24 mouse cellular contexts compared by ENCODE assay signal in genomic region chr13:99008013-99008412, GRCm38 (mm10). TPM values are rescaled to one million over a fixed set of nuclear protein-coding genes. Genes with fewer than 3 reads are reported as not detected.
"Had no signal": no experiment of that assay in that cellular context is flagged by ENCODE, and none has a peak within 500 bp of the region (broad histone marks: within the 10 kb centered on the region; RNA-seq: fewer than 3 reads in every experiment).

No protein-coding gene starts in this region.

- ATAC-seq: midbrain, embryonic 13.5 days; midbrain, embryonic 15.5 days had no signal

- H3K27me3 ChIP-seq: midbrain, embryonic 13.5 days; midbrain, embryonic 15.5 days; neural tube, embryonic 12.5 days; stomach, embryonic 15.5 days had no signal

- H3K9me3 ChIP-seq: midbrain, embryonic 15.5 days; stomach, embryonic 15.5 days had no signal

- H3K27ac ChIP-seq: macrophage; midbrain, embryonic 13.5 days; midbrain, embryonic 15.5 days; neural tube, embryonic 12.5 days; stomach, embryonic 15.5 days; stomach, postnatal 0 days had no signal

- H3K4me3 ChIP-seq: megakaryocyte, embryonic 14.5 days; midbrain, embryonic 13.5 days; midbrain, embryonic 15.5 days; neural tube, embryonic 12.5 days; stomach, embryonic 15.5 days had no signal

- H3K36me3 ChIP-seq: midbrain, embryonic 13.5 days; midbrain, embryonic 15.5 days; neural tube, embryonic 12.5 days; stomach, embryonic 15.5 days had no signal

- H3K9ac ChIP-seq: lung, embryonic 14.5 days; midbrain, embryonic 13.5 days; midbrain, embryonic 15.5 days; neural tube, embryonic 12.5 days; stomach, embryonic 15.5 days had no signal

- H3K4me1 ChIP-seq: neural tube, embryonic 12.5 days; stomach, embryonic 15.5 days had no signal

- H3K4me2 ChIP-seq: lung, embryonic 14.5 days; midbrain, embryonic 13.5 days; midbrain, embryonic 15.5 days; neural tube, embryonic 12.5 days; stomach, embryonic 15.5 days had no signal

- DNase-seq: lung, adult 18-20 months; lung, embryonic 14.5 days; lung, postnatal 10 days; lung, postnatal 36 days; right cerebral cortex, postnatal 14 days; thymus, adult 2 months; thymus, postnatal 25 days; thymus, postnatal 4 days had no signal

RNA-seq across cellular contexts. Expression of gene 1700024P04Rik, which starts 23.6 kb away (rescaled TPM):
- total RNA-seq: megakaryocyte progenitor cell, adult 5-6 weeks; midbrain, postnatal 0 days; monocyte, adult 5-6 weeks; neutrophil, adult 5-6 weeks had no signal
- polyA plus RNA-seq: liver, embryonic 16.5 days; lung, embryonic 14.5 days; lung, embryonic 16.5 days; macrophage; midbrain, embryonic 13.5 days; midbrain, embryonic 15.5 days; midbrain, postnatal 0 days; neural tube, embryonic 12.5 days; neural tube, embryonic 14.5 days; spleen, adult 2 months; stomach, embryonic 15.5 days; stomach, postnatal 0 days; urinary bladder, adult 2 months had no signal
